Mouse (Mus musculus) megakaryocyte-erythroid progenitor cell, adult 5 weeks (primary cell): Measurements from ENCODE around the gene Adcy6. TPM values are rescaled to one million over a fixed set of nuclear protein-coding genes. Genes with fewer than 3 reads are reported as not detected.

Experiments
- polyA plus RNA-seq: library from polyadenylated mRNA; stranded (reverse); fragments of >175 nt; gene quantifications from 2 replicates; pipeline ENCODE4 v1.2.3, GENCODE M21; 2012

The Adcy6 gene
- 11.6 and 16.2 TPM in 2 replicates for polyA plus RNA-seq

DNA sequence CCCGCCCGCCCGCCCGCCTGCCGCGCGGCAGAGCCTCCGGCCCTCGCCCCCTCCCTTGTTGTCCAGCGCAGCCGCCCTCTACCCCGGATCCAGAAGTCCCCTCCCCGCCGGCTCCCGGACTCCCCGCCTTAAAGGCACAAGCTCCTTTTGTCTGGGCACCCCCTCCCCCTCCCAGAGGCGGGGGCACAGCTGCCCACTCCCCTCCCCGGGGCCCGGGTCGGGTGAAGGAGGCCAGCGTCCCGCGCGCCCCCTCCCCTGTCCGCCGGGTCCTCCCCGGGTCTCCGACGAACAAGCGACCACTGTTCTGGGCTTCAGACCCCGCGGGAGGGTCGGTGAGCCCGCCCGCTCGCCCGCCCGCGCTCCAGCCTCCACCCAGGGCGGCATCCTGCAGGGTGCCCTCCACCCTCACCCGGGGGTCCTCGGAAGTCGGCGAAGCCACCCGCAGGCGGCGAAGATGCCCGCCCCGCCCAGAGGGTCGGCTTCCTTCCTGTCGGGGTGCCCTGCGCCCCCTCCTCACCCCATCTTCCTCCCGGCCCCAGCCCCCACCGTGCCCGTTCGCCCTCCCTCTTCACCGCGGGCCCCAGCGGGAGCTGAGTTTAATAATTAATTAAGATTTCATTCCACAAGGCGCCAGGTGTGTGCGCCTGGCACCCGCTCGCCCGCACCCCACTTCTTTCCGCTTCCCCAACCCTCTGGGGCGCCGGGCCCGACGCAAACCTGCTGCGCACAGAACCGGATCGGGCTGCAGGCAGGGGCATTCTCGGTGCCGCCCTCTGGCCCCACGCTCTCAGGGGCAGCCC, at the start of gene Adcy6:
Adcy6 (minus strand) TSS at position 746 of the 800 bp plus-strand sequence.

DNA sequence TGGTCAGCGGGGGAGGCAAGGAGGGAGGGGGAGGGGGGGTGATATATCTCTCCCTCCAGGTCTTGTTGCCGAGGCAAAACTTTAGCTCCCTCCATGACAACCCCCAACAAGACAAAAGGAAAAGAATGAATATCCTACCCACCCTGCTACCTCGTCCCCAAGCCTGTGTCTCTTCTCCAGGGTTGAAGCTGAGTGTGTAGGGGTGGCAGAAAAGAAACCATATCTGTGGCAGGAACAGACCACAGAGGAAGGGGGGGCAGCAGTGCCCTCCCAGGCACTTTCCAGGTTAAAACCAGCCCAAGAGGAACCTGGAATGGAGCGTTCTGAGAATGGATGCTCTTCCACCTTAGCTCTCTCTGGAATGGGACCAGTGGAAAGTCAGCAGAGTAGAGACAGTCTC, 20.7 kb upstream of the Adcy6 start, which contains the start of gene Cacnb3:
Cacnb3 (plus strand) TSS at position 301 of the 400 bp plus-strand sequence.

DNA sequence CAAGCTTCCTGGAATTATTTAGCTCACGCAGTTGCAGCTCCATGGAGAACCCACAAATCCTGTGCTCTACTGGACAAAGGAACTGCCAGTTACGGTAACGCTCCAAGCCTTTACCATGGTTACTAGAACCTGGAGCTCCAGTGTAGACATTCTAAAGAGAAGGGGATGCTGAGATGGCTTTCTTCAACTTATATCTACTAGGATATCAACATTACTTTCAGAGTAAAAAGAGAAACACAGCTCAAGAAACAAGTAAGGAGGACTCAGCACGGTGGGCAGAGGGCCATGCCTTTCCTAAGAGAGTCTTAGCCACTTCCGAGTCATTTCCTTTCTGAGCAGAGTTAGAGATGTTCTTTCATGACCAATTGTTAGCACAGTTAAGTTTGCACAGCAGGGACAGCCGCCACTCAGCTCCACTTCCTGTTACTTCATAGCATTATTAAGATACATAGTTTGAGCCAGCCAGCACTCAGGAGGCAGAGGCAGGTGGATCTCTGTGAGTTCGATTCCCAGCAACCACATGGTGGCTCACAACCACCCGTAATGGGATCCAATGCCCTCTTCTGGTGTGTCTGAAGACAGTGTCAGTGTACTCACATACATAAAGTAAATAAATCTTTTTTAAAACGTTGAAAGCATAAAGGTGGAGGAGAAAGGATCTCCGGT, 38.9 kb downstream of the Adcy6 start, which contains the start of the genes Ccnt1 and 4930415O20Rik:
Ccnt1 (minus strand) TSS at position 51 of the 666 bp plus-strand sequence.
4930415O20Rik (plus strand) TSS at position 132 of the 666 bp plus-strand sequence.

Other genes with a start within 250 kb of the Adcy6 start
- gene Olfr283, start 229.1 kb downstream of the Adcy6 start, polyA plus RNA-seq: not detected in 2 replicates
- not detected in 2 replicates for gene Olfr282, start 178.9 kb downstream of the Adcy6 start, polyA plus RNA-seq
- gene Olfr281, start 157.5 kb downstream of the Adcy6 start, polyA plus RNA-seq: not detected in 2 replicates
- gene OR5BS1P, start 140.2 kb downstream of the Adcy6 start, polyA plus RNA-seq: not detected in 2 replicates
- gene Lalba, start 127.4 kb downstream of the Adcy6 start, polyA plus RNA-seq: not detected in 2 replicates
- gene Olfr279, start 117.7 kb downstream of the Adcy6 start, polyA plus RNA-seq: 0.01 TPM in 1 of 2 replicates, not detected in the other
- gene Kansl2, start 75.8 kb downstream of the Adcy6 start, polyA plus RNA-seq: 39.2 and 40.8 TPM in 2 replicates
- 4.2 and 5.9 TPM in 2 replicates for gene Ccnt1, start 39.2 kb downstream of the Adcy6 start, polyA plus RNA-seq
- not detected in 2 replicates for gene 4930415O20Rik, start 39.1 kb downstream of the Adcy6 start, polyA plus RNA-seq
- gene Cacnb3, start 20.8 kb upstream of the Adcy6 start, polyA plus RNA-seq: 0.11 and 0.22 TPM in 2 replicates
- 81.3 and 114 TPM in 2 replicates for gene Ddx23, start 52.8 kb upstream of the Adcy6 start, polyA plus RNA-seq
- 3.2 and 4.4 TPM in 2 replicates for gene Rnd1, start 67.4 kb upstream of the Adcy6 start, polyA plus RNA-seq
- not detected in 2 replicates for gene Ccdc65, start 98.1 kb upstream of the Adcy6 start, polyA plus RNA-seq
- 31.9 and 46.9 TPM in 2 replicates for gene Fkbp11, start 118.1 kb upstream of the Adcy6 start, polyA plus RNA-seq
- 25.1 TPM in 2 replicates for gene Arf3, start 153.1 kb upstream of the Adcy6 start, polyA plus RNA-seq
- gene Wnt10b, start 168.1 kb upstream of the Adcy6 start, polyA plus RNA-seq: 4.8 and 6.5 TPM in 2 replicates
- gene Wnt1, start 179.8 kb upstream of the Adcy6 start, polyA plus RNA-seq: 0.12 TPM in 1 of 2 replicates, not detected in the other
- gene Ddn, start 199.4 kb upstream of the Adcy6 start, polyA plus RNA-seq: 0.26 and 0.35 TPM in 2 replicates
- 127 and 129 TPM in 2 replicates for gene Prkag1, start 221.4 kb upstream of the Adcy6 start, polyA plus RNA-seq